Mouse (Mus musculus) C2C12 (cell line): ENCODE data around the gene 3110082J24Rik.

Experiments used
- CTCF ChIP-seq: IDR thresholded peaks from one replicate; pipeline ENCODE4 v1.5.1; 2011; ENCODE audit not compliant: control insufficient read depth, insufficient read depth, insufficient read length
- MAX ChIP-seq: IDR thresholded peaks from one replicate; pipeline ENCODE4 v1.6.1; 2011; ENCODE audit warnings: mild to moderate bottlenecking, control low read depth
- MYOD1 ChIP-seq: IDR thresholded peaks from one replicate; pipeline ENCODE4 v1.6.1; 2011; ENCODE audit warnings: low read depth; ENCODE audit not compliant: control insufficient read depth, insufficient read length
- MYOG ChIP-seq: IDR thresholded peaks from one replicate; pipeline ENCODE4 v1.6.1; 2011; ENCODE audit not compliant: control insufficient read depth, insufficient read length; ENCODE audit errors: extremely low read depth
- USF1 ChIP-seq: IDR thresholded peaks from one replicate; pipeline ENCODE4 v1.6.1; 2011; ENCODE audit warnings: low read depth, mild to moderate bottlenecking, control low read depth, moderate library complexity

DNA sequence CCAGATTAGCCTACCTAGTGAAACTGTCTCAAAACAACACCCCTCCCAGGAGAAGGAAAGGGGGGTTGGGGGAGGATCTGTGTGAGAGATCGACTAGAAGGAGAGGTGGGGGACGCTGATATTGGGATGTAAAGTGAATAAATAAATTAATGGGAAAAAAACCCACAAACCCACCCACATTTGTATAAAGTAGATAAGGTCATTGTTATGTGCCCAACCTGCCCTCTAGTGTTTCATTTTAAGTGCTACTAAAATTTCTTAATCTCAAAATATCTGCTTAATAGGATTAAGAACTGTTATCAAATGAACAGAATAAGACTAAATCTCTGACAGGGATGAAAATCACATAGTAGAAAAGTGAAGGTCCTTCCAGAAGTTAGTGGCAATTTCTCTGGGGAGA, 11.5 kb downstream of the 3110082J24Rik start:
- TF ChIP-seq CTCF (no peak), USF1 (no peak), MYOD1 (no peak), MAX (no peak), MYOG (no peak)
